Mouse (Mus musculus) 416B (cell line): ENCODE measurements around the gene 4921517D22Rik.

Experiments used
- DNase-seq: peaks from one replicate; pipeline ENCODE4 v3.0.0; 2011; ENCODE audit warnings: low read depth

Gene 4921517D22Rik

GRCm38 (mm10) chr13:59661387-59661786 lies 32.5 kb downstream of the 4921517D22Rik start:
- no peak for DNase-seq

- no peak for DNase-seq
These were observed 33.5 kb downstream of the 4921517D22Rik start for GRCm38 (mm10) chr13:59660371-59660770.

- no peak for DNase-seq
These were observed 36.1 kb downstream of the 4921517D22Rik start for GRCm38 (mm10) chr13:59657781-59658180.

- peak; percentile 37 for DNase-seq
These were observed 36.9 kb downstream of the 4921517D22Rik start for GRCm38 (mm10) chr13:59656975-59657388.

DNA sequence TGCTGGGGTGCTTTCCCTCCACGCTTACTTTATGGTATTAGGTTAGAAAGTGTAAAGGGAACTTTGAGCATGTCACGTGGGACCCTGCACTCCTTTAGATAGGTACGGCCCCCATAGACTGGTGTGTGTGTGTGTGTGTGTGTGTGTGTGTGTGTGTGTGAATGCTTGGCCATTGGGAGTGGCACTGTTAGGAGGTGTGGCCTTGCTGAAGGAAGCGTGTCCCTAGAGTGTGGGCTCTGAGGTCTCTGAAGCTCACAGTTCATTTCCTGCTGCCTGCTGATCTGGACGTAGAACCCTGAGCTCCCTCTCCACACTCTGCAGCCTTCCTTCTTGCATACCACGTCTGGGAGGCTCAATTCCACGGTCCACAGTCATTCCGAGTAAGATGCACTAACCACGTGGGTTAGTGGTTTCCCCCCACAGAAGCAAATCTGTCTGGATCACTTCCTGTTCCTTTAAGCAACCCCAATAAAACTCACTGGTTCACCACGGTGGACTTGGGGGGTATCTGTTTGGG lies 37.5 kb downstream of the 4921517D22Rik start:
- DNase-seq = peak; percentile 76

DNA sequence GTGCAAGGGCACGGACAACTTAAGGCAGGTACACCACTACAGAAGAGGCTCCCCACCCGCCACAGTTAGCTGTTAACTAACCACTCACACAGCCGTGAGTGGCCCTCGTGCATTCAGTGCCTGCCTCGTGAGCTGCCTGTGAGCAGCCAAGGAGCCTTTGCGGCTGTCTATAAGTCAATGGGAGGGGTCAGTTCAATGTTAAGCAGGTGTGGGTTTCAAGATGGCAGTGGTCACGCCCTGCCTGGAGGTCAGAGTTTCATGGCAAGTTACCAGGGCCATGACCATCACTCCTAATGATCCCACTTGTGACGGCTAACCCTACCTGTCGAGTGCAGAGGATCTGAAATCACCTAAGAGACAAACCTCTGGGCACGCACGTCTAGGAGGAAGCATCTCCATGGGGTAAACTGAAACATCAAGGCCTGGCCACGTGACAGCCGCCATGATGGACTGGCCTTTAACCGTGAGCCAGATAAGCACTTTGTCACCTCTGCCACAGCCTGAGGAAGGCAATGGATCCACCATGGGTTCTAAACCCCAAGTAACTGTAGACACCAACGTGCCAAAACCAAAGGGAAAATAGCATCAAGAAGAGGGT lies 38.1 kb downstream of the 4921517D22Rik start:
- no peak for DNase-seq

DNA sequence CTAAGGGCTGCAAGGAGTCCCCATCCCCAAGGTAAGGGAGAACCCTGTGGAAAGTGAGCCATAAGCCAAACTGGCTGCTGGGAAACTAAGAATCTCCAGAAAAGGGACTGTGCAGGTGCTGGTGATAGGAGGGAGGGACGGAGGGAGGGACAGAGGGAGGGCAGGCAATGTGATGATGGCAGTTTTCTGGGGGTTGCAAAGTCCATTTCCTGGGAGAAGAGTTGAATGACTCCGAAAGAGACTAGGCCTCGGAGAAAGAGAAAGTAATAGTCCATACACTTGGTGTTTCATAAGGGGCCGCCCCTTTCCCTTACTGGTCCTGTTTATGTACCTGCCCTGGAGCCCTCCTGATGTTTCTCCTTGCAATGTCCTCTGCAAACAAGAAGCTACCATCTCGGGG lies 39.4 kb downstream of the 4921517D22Rik start:
- no peak for DNase-seq

GRCm38 (mm10) chr13:59653136-59653535 lies 40.8 kb downstream of the 4921517D22Rik start:
- no peak for DNase-seq

GRCm38 (mm10) chr13:59652651-59653050 lies 41.3 kb downstream of the 4921517D22Rik start:
- no peak for DNase-seq

DNA sequence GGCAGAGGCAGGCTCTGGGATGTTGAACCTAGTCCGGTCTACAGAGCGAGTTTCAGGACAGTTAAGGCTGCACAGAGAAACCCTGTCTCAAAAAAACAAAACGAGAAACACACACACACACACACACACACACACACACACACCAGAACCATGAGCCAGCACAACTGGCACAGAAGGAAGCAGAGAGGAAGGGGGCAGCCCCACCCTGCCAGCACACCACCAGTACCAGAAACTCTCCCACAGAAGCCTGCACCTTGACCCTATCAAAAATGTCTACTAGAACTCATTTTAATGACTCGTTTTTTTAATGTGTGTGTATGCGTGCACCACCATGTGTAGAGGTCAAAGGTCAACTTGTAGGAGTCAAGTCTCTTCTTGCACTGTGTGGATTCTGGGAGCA lies 44.1 kb downstream of the 4921517D22Rik start:
- DNase-seq = peak; percentile 25

DNA sequence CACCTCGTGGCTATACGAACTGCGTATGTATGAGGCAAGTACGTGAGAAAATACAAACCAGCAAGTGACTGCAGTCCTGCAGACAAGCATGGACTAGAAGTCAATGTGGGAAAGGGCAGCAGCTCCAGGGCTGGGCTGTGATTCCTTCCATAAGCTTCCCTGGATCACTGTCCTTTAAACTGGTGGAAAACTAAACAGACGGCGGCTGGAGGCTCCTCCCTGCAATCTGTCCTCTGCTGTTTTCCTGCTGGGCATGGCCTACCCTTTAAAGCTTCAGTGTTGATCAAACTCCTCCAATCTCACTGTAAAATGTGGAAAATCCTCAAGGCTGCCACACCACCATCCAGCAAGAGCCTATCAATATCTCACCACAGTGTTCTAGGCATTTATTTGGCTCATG lies 45.3 kb downstream of the 4921517D22Rik start:
- DNase-seq = no peak

GRCm38 (mm10) chr13:59647484-59647883 lies 46.4 kb downstream of the 4921517D22Rik start:
- no peak for DNase-seq

DNA sequence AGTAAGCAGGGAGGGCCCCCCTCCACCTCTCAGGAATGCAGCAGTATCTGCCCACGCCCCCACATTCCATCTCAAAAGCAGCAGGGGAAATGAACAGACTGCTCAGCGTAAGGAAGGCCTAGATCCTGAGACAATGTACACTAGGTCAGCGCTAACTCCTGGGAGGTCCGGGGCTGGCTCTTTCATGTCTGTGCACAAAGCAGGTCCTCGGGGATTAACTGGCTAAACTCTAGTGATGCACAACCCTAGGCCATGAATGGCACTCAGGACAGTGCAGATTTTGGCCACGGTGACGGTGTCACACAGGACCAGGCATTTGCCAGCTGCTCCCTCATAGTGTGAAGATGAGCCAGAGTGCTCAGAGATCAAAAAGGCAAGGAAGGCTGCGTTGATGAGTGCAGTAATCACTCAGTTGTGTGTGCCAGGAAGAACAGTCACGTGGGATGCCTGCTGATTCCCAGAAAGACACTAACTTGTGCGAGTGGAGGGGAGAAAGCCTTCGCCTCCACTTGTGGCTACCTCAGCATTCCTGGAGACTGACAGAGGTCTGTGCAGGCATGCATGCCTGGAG lies 47.1 kb downstream of the 4921517D22Rik start:
- no peak for DNase-seq

DNA sequence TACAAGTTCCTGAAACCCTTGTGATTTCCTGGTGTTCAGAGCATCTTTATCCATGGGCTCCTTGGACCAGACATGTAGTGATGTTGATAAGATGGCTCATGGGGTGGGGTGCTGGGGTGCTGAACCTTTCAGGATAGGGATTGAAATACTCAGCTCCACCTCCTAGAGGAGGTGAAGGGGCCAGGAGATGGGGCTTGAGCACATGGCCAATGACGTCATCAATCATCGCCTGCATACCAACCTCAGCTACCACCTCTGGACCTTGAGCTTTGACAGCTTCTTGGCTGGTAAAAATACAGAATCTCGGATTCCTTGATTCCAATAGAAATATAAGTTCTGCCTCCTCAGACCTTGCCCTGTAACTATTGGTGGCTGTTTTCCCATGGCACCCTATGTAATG lies 48.4 kb downstream of the 4921517D22Rik start:
- no peak for DNase-seq

- no peak for DNase-seq
These were observed 51.1 kb downstream of the 4921517D22Rik start for GRCm38 (mm10) chr13:59642818-59643217.

GRCm38 (mm10) chr13:59640178-59640440 lies 53.8 kb downstream of the 4921517D22Rik start:
- no peak for DNase-seq

GRCm38 (mm10) chr13:59639368-59640177 lies 54.3 kb downstream of the 4921517D22Rik start:
- DNase-seq = no peak

DNA sequence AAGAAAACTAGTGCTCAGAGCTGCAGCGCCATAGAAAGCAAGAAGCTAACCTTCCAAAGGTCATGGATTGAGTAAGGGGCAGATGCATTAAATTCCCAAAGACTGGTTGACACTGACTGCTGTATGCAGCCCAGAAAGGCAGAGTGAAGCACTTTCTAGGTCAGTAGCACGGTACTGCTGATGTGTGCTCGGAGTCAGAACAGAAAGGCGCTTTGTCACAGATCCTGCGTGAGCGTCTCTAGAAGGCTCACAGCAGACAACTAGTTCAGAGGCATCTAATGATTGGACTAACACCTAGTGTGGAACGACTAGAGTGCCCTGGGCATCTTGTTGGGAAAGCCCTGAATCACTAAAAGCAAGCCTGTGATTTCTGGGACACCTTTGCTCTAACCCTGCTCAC lies 56.1 kb downstream of the 4921517D22Rik start:
- no peak for DNase-seq
